Mouse (Mus musculus) heart, embryonic 16.5 days (tissue): ENCODE measurements around the gene Trio. TPM values are rescaled to one million over a fixed set of nuclear protein-coding genes. Genes with fewer than 3 reads are reported as not detected.

Source experiments
- ATAC-seq: fragments of 200-750 bp; cut with Nextera tagmentation; replicated peaks from 2 replicates; pipeline ENCODE4 v1.8.0; 2017; ENCODE audit warnings: moderate number of reproducible peaks; ENCODE audit not compliant: insufficient read depth, low FRiP score; ENCODE audit errors: extremely low read depth
- H3K27ac ChIP-seq: fragments of 300-500 bp; sonication (generic); 2 replicates; pipeline ENCODE4 v1.5.1; 2014; ENCODE audit warnings: mild to moderate bottlenecking, low read length, control low read depth, moderate library complexity
- H3K27me3 ChIP-seq: fragments of 300-500 bp; sonication (generic); 2 replicates; pipeline ENCODE4 v1.6.1; 2014; ENCODE audit warnings: low read length, mixed read lengths; ENCODE audit not compliant: control insufficient read depth, insufficient read depth
- H3K36me3 ChIP-seq: fragments of 300-500 bp; sonication (generic); 2 replicates; pipeline ENCODE4 v1.6.1; 2014; ENCODE audit not compliant: control insufficient read depth, insufficient read depth
- H3K4me1 ChIP-seq: fragments of 300-500 bp; sonication (generic); 2 replicates; pipeline ENCODE4 v1.6.1; 2014; ENCODE audit warnings: low read length, mixed read lengths; ENCODE audit not compliant: control insufficient read depth, insufficient read depth
- H3K4me2 ChIP-seq: fragments of 300-500 bp; sonication (generic); 2 replicates; pipeline ENCODE4 v1.6.1; 2014; ENCODE audit warnings: low read depth, mild to moderate bottlenecking, control low read depth, low read length
- H3K4me3 ChIP-seq: fragments of 300-500 bp; sonication (generic); 2 replicates; pipeline ENCODE4 v1.5.1; 2014; ENCODE audit warnings: mild to moderate bottlenecking, control low read depth, low read length
- H3K9ac ChIP-seq: fragments of 300-500 bp; sonication (generic); 2 replicates; pipeline ENCODE4 v1.6.1; 2014; ENCODE audit warnings: low read length, control low read depth
- H3K9me3 ChIP-seq: fragments of 300-500 bp; sonication (generic); replicated peaks from 2 replicates; pipeline ENCODE4 v1.6.1; 2016; ENCODE audit warnings: low read length; ENCODE audit not compliant: control insufficient read depth
- WGBS: fragments of 180-500 bp; shearing (Covaris S2); extraction: QIAGEN DNeasy Blood & Tissue Kit; methylation state at CpG from one replicate; pipeline ENCODE4 v1.1.7; 2014; 5-methylcytosine and 5-hydroxymethylcytosine counted together
- polyA plus RNA-seq: library from polyadenylated mRNA; unstranded; fragments of >200 nt; fragmentation: Nextera tagmentation; extraction: Ambion mirVana; gene quantifications from 2 replicates; pipeline ENCODE4 v1.2.1, GENCODE M21; 2015

The Trio gene
- polyA plus RNA-seq, 1 experiment from 2014 or later = 18.7 TPM

DNA sequence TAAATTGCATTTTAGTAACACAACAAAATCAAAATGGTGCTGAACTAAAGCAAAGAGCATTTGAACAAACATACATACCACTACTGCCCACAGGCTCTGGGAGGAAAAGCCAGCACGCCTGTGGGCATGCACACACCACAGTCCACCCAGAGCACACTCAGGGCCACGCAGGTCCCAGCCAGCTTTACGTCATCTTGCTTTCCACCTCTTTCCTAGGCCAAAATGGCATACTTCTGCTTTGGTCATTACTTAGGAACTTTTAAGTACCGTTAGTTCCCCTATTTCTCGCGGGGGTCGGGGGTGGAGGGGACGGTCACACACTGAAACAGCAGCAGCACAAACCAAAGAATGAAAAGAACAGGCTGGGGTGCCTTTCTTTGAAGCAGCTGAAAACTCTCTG is 242.6 kb downstream of the Trio start:
- ATAC-seq = no peak
- no peaks in the 10 kb centered on the region for H3K27me3 ChIP-seq
- peak overlapping the region; percentile 69 for H3K9ac ChIP-seq
- 40% methylated on average over 8 of the region's 8 CpGs for WGBS
- H3K4me3 ChIP-seq = no peak overlapping the region; the same call in 1 of the 2 replicates
- peak overlapping the region; percentile 96 for H3K27ac ChIP-seq
- H3K9me3 ChIP-seq = no peaks in the 10 kb centered on the region
- H3K4me2 ChIP-seq = peak overlapping the region; percentile 59
- H3K4me1 ChIP-seq = peaks cover 95% of the 10 kb centered on the region
- no peaks in the 10 kb centered on the region for H3K36me3 ChIP-seq

DNA sequence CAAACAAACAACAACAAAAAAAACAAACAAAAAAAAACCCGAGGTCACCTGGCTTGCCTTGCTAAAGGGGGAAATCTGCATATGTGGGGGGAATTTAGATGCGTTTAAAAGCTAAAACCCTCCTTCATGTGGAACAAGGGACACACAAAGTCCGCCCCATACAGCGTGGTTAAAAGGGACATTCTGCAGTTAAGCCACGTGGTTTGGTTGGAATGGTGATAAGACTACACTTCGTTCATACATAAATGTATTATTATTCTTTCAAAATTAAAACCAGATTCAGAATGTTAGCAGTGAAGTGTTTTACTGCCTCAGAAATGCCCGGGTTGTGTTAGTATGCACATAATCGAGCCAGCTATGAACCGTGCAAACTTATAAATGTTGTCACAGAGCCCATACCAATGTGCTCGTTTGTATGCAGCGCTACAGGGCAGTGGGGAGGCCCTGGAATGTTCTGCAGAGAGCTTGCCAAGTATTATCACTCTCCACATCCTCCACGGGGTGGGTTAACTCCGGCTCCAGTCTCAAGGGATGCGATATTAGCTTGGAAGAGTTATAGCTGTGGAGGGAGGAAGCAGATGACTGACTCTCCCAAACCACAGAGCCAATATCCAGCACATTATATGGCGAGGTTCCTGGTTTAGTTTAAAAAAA is 243.1 kb downstream of the Trio start:
- H3K4me3 ChIP-seq = 0 out of 2 replicates have a peak overlapping the region, but pooled peaks have one; percentile 15
- peak overlapping the region; percentile 69 for H3K9ac ChIP-seq
- no peaks in the 10 kb centered on the region for H3K36me3 ChIP-seq
- H3K27ac ChIP-seq = peak overlapping the region; percentile 96
- no peaks in the 10 kb centered on the region for H3K9me3 ChIP-seq
- H3K4me1 ChIP-seq = peaks cover 96% of the 10 kb centered on the region
- WGBS = 18% methylated on average over 15 of the region's 15 CpGs
- H3K27me3 ChIP-seq = no peaks in the 10 kb centered on the region
- peak overlapping the region; percentile 59 for H3K4me2 ChIP-seq
- peak; percentile 69 for ATAC-seq

GRCm38 (mm10) chr15:27779827-27780226 is 245.8 kb downstream of the Trio start:
- no peaks in the 10 kb centered on the region for H3K9me3 ChIP-seq
- H3K4me2 ChIP-seq = no peak overlapping the region
- 0 out of 2 replicates have a peak overlapping the region, but pooled peaks have one; percentile 23 for H3K9ac ChIP-seq
- H3K27ac ChIP-seq = peak overlapping the region; percentile 91
- 46% methylated on average over 10 of the region's 10 CpGs for WGBS
- no peaks in the 10 kb centered on the region for H3K36me3 ChIP-seq
- H3K27me3 ChIP-seq = no peaks in the 10 kb centered on the region
- H3K4me3 ChIP-seq = no peak overlapping the region
- H3K4me1 ChIP-seq = peaks cover 80% of the 10 kb centered on the region
- ATAC-seq = no peak

DNA sequence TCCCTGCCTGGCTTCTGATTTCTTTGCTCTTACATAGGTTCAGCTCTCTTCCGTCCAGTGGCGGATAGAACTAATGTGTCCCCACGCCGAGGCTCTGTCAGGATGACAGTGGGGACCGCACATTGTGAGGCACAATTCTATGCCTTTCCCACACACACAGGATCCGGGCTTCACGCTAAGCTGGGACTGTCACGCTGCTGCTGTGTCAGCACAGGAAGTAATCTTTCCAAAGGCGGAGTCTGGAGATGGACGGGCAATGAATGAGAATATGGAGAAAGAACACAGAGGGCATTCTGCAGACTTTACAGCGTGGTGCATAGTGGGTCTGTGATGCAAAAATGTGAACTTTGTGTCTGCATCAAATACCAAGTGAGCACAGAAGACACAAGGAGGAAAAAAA is 246.2 kb downstream of the Trio start:
- H3K9ac ChIP-seq = no peak overlapping the region
- no peaks in the 10 kb centered on the region for H3K9me3 ChIP-seq
- H3K36me3 ChIP-seq = no peaks in the 10 kb centered on the region
- peaks cover 77% of the 10 kb centered on the region for H3K4me1 ChIP-seq
- 59% methylated on average over 11 of the region's 11 CpGs for WGBS
- H3K4me3 ChIP-seq = no peak overlapping the region
- no peak for ATAC-seq
- peak overlapping the region; percentile 91 for H3K27ac ChIP-seq
- H3K27me3 ChIP-seq = no peaks in the 10 kb centered on the region
- H3K4me2 ChIP-seq = no peak overlapping the region

- H3K4me3 ChIP-seq = no peak overlapping the region
- H3K9ac ChIP-seq = peak overlapping the region; percentile 23; the same call in 1 of the 2 replicates
- peak overlapping the region; percentile 91 for H3K27ac ChIP-seq
- H3K4me2 ChIP-seq = peak overlapping the region; percentile 33
- ATAC-seq = peak; percentile 46
- 11% methylated on average over 3 of the region's 3 CpGs for WGBS
- H3K27me3 ChIP-seq = no peaks in the 10 kb centered on the region
- H3K4me1 ChIP-seq = peaks cover 65% of the 10 kb centered on the region
- peaks cover 8% of the 10 kb centered on the region for H3K36me3 ChIP-seq
- H3K9me3 ChIP-seq = no peaks in the 10 kb centered on the region
These were observed 247.4 kb downstream of the Trio start for GRCm38 (mm10) chr15:27778256-27778655.

DNA sequence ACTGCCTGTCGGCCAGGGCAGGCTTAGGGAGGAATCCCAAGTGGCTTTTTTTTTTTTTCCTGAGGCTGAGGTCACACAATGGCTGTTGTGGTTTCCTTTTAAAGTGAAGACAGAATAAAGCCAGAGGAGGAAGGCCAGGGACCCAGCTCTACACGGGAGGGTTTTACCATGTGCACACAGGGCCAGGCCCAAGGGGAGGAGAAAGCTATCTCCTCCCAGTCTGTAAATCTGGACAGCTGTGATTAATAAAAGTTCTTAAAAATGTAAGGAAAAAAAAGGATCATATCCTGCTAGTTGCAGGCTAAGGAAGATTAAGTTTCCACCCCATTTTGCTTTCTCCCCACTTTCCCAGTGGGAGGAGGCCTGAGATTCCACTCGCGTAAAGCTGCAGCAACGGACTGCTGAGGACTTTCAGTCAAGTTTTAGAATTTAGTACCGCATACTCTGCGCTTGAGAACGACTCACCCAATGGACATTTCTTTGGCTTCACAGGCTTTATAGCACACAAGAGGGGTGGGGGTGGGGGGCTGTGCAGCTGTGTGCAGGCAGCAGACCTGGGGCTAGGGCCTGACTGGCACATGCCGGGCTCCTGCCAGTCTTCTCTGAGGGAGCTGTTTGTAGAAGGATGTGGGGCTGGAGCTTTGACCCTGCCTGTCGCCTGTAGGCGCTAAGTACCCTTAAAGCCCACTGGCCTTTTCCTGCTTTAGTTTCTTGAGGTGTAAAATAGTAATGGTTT is 248.0 kb downstream of the Trio start:
- Histone ChIP-seq H3K27me3 (no peaks in the 10 kb centered on the region), H3K9me3 (no peaks in the 10 kb centered on the region), H3K9ac (peak overlapping the region; percentile 43), H3K4me3 (no peak overlapping the region), H3K27ac (peak overlapping the region; percentile 91), H3K4me1 (peaks cover 59% of the 10 kb centered on the region), H3K4me2 (peak overlapping the region; percentile 33), H3K36me3 (peaks cover 12% of the 10 kb centered on the region)
- WGBS = 26% methylated on average over 11 of the region's 11 CpGs
- ATAC-seq = peak; percentile 29

GRCm38 (mm10) chr15:27774481-27774880 is 251.2 kb downstream of the Trio start:
- H3K9me3 ChIP-seq = no peaks in the 10 kb centered on the region
- H3K9ac ChIP-seq = no peak overlapping the region
- peaks cover 26% of the 10 kb centered on the region for H3K36me3 ChIP-seq
- WGBS = 78% methylated on average over 7 of the region's 7 CpGs
- ATAC-seq = no peak
- H3K4me1 ChIP-seq = peaks cover 35% of the 10 kb centered on the region
- no peak overlapping the region for H3K4me2 ChIP-seq
- H3K27me3 ChIP-seq = no peaks in the 10 kb centered on the region
- no peak overlapping the region for H3K4me3 ChIP-seq
- no peak overlapping the region for H3K27ac ChIP-seq

- Histone ChIP-seq H3K4me3 (no peak overlapping the region), H3K27me3 (no peaks in the 10 kb centered on the region), H3K9me3 (no peaks in the 10 kb centered on the region), H3K27ac (no peak overlapping the region; the same call in 1 of the 2 replicates), H3K4me1 (peaks cover 12% of the 10 kb centered on the region), H3K4me2 (no peak overlapping the region), H3K36me3 (peaks cover 44% of the 10 kb centered on the region), H3K9ac (no peak overlapping the region)
- 0 out of 2 replicates have a peak, but pooled peaks have one; percentile 37 for ATAC-seq
- 62% methylated on average over 7 of the region's 7 CpGs for WGBS
These were observed 253.5 kb downstream of the Trio start for GRCm38 (mm10) chr15:27772125-27772627.

- no peak for ATAC-seq
- Histone ChIP-seq H3K4me1 (peaks cover 6% of the 10 kb centered on the region), H3K9me3 (no peaks in the 10 kb centered on the region), H3K36me3 (peaks cover 47% of the 10 kb centered on the region), H3K4me2 (no peak overlapping the region), H3K9ac (no peak overlapping the region), H3K27ac (peak overlapping the region; percentile 49), H3K27me3 (no peaks in the 10 kb centered on the region), H3K4me3 (no peak overlapping the region)
- 73% methylated on average over 7 of the region's 7 CpGs for WGBS
These were observed 254.1 kb downstream of the Trio start for GRCm38 (mm10) chr15:27771581-27771980.
